8 mouse cellular contexts compared by ENCODE assay signal in genomic region chr5:117358725-117359124, GRCm38 (mm10). TPM values are rescaled to one million over a fixed set of nuclear protein-coding genes. Genes with fewer than 3 reads are reported as not detected.
A peak's percentile ranks its signal among the peaks of the same experiment; 100 is the strongest.
DNase-seq lines count a peak whose midpoint lies in the region; ATAC-seq and TF ChIP-seq lines count a peak whose summit lies in the region.

No protein-coding gene starts in this region.

- WGBS in forebrain, embryonic 16.5 days = 38% methylated on average over 11 of the region's 11 CpGs
- 32% methylated on average over 11 of the region's 11 CpGs for WGBS in hindbrain, embryonic 14.5 days
- 83% methylated on average over 11 of the region's 11 CpGs for WGBS in macrophage (ENCODE audit: missing documents)

- peaks cover 30% of the 10 kb centered on the region for H3K36me3 ChIP-seq in G1E (replicated peaks)
- no peaks in the 10 kb centered on the region for H3K36me3 ChIP-seq in forebrain, embryonic 16.5 days (ENCODE audit: control insufficient read depth, insufficient read depth)
- H3K36me3 ChIP-seq in hindbrain, embryonic 14.5 days (replicated peaks; ENCODE audit: control insufficient read depth, insufficient read depth) = peaks cover 3% of the 10 kb centered on the region
- H3K36me3 ChIP-seq in macrophage (ENCODE audit: inconsistent target) = 0 out of 2 replicates have a peak, but pooled peaks cover 3% of the 10 kb centered on the region

- peak overlapping the region; percentile 4; the same call in 1 of the 2 replicates for H3K4me2 ChIP-seq in forebrain, embryonic 16.5 days (ENCODE audit: low read length)
- H3K4me2 ChIP-seq in hindbrain, embryonic 14.5 days (replicated peaks) = peak overlapping the region; percentile 74

- peaks cover 41% of the 10 kb centered on the region for H3K4me1 ChIP-seq in G1E (ENCODE audit: insufficient read depth, low read depth, low read length)
- H3K4me1 ChIP-seq in forebrain, embryonic 16.5 days (replicated peaks; ENCODE audit: control insufficient read depth, insufficient read depth, low read length) = peaks cover 35% of the 10 kb centered on the region
- H3K4me1 ChIP-seq in hindbrain, embryonic 14.5 days (replicated peaks; ENCODE audit: control insufficient read depth, insufficient read depth, low read length) = peaks cover 35% of the 10 kb centered on the region

- no peak overlapping the region for H3K9ac ChIP-seq in forebrain, embryonic 16.5 days (replicated peaks; ENCODE audit: low read depth, low read length)
- H3K9ac ChIP-seq in hindbrain, embryonic 14.5 days = peak overlapping the region; percentile 88

- no peak overlapping the region for H3K27ac ChIP-seq in forebrain, embryonic 16.5 days (ENCODE audit: low read length)
- H3K27ac ChIP-seq in hindbrain, embryonic 14.5 days = no peak overlapping the region
- peak overlapping the region; percentile 59 for H3K27ac ChIP-seq in left cerebral cortex, adult 2 months
- H3K27ac ChIP-seq in macrophage = peak overlapping the region; percentile 85

- ATAC-seq in G1E (ENCODE audit: extremely low read depth, insufficient number of reproducible peaks, low FRiP score, poor library complexity, severe bottlenecking) = no peak
- no peak for ATAC-seq in forebrain, embryonic 16.5 days
- no peak for ATAC-seq in hindbrain, embryonic 14.5 days (ENCODE audit: low FRiP score)

- intact Hi-C loops in left cerebral cortex, adult 2 months (cut with DNase I) = loop anchor here (1.0 to 5.0 kb wide), 2 partner anchors 116 to 135 kb away; no protein-coding TSS in a partner anchor

- TF ChIP-seq CTCF in G1E (IDR thresholded peaks at IDR 0.05; ENCODE audit: low read depth, low read length) = peak; percentile 32; the same call in 1 of the 2 replicates
- peak; percentile 89 for TF ChIP-seq CTCF in left cerebral cortex, adult 2 months (IDR thresholded peaks at IDR 0.05)

- H3K27me3 ChIP-seq in G1E (ENCODE audit: insufficient read depth, low read length) = peaks cover 20% of the 10 kb centered on the region
- H3K27me3 ChIP-seq in forebrain, embryonic 16.5 days (replicated peaks; ENCODE audit: control insufficient read depth, insufficient read depth, low read length) = no peaks in the 10 kb centered on the region
- no peaks in the 10 kb centered on the region for H3K27me3 ChIP-seq in hindbrain, embryonic 14.5 days (ENCODE audit: control insufficient read depth, insufficient read depth, low read length)

- DNase-seq in G1E (ENCODE audit: low spot score) = peak; percentile 24
- peak; percentile 63 for DNase-seq in c-Kit-positive CD71-positive TER-119-negative erythroid progenitor cells, embryonic 14.5 days (ENCODE audit: low read depth)
- peak; percentile 71 for DNase-seq in hindbrain, embryonic 14.5 days (ENCODE audit: low spot score)
- DNase-seq in left cerebral cortex, adult 2 months (ENCODE audit: extremely low spot score in 1 of 2, low spot score in 2 of 2) = peak; percentile 74 to 83
- DNase-seq in right cerebral cortex, postnatal 14 days = peak; percentile 92
- peak; percentile 50 for DNase-seq in yolk sac, embryonic 10.5 days (ENCODE audit: low spot score)

- H3K4me3 ChIP-seq in G1E (ENCODE audit: low read depth, low read length) = no peak overlapping the region
- H3K4me3 ChIP-seq in forebrain, embryonic 16.5 days (replicated peaks; ENCODE audit: low read length) = no peak overlapping the region
- H3K4me3 ChIP-seq in hindbrain, embryonic 14.5 days (replicated peaks; ENCODE audit: low read length) = peak overlapping the region; percentile 74
- peak overlapping the region; percentile 90 for H3K4me3 ChIP-seq in left cerebral cortex, adult 2 months
- peak overlapping the region; percentile 98; the same call in 1 of the 2 replicates for H3K4me3 ChIP-seq in macrophage (ENCODE audit: inconsistent target)

- peaks cover 62% of the 10 kb centered on the region for H3K79me2 ChIP-seq in macrophage (ENCODE audit: inconsistent target)

- no peaks in the 10 kb centered on the region for H3K9me3 ChIP-seq in G1E (replicated peaks)
- no peaks in the 10 kb centered on the region for H3K9me3 ChIP-seq in forebrain, embryonic 16.5 days (ENCODE audit: control insufficient read depth, low read length)
- H3K9me3 ChIP-seq in hindbrain, embryonic 14.5 days (ENCODE audit: control insufficient read depth, low read length) = no peaks in the 10 kb centered on the region

RNA-seq across cellular contexts. Expression of gene Wsb2, which starts 1.6 kb away (rescaled TPM):
- 14.7 and 26.3 TPM in 2 replicates for total RNA-seq in G1E (2014; fragmentation: Nextera tagmentation)
- 61.5 and 69.3 TPM in 2 replicates for total RNA-seq in G1E (2017)
- polyA plus RNA-seq in G1E (2012) = 29.8 and 34.5 TPM in 2 replicates
- 216 and 227 TPM in 2 replicates for polyA plus RNA-seq in forebrain, embryonic 16.5 days (2015; fragmentation: Nextera tagmentation; extraction: Ambion mirVana)
- polyA plus RNA-seq in hindbrain, embryonic 14.5 days (2014; fragmentation: Nextera tagmentation; extraction: Ambion mirVana) = 292 and 336 TPM in 2 replicates
- 100 to 1,000 TPM; 302 TPM for total RNA-seq in left cerebral cortex, adult 2 months (2021)
- total RNA-seq in macrophage (2018; cell fraction: chromatin; rRNA removed) = 100 to 1,000 TPM; 104 to 399 (median 174) TPM
- total RNA-seq in macrophage (2018; cell fraction: cytosol; rRNA removed) = 100 to 1,000 TPM in 25 of 26 experiments, 10 to 100 TPM in 1; 98.9 to 192 (median 133) TPM
- total RNA-seq in macrophage (2018; cell fraction: nucleus; rRNA removed) = 100 to 1,000 TPM; 109 to 256 (median 145) TPM
- polyA plus RNA-seq in macrophage (2018) = 113 to 142 TPM (median 114 TPM) in 3 replicates

RNA-seq across cellular contexts. Expression of gene Rfc5, which starts 30.1 kb away (rescaled TPM):
- total RNA-seq in G1E (2014; fragmentation: Nextera tagmentation) (42.6 and 44.9 TPM in 2 replicates), G1E (2017) (68.1 and 71.8 TPM in 2 replicates)
- polyA plus RNA-seq in G1E (2012) (145 and 167 TPM in 2 replicates), macrophage (2018) (9.5 to 24.0 TPM (median 13.0 TPM) in 3 replicates)
- polyA plus RNA-seq in forebrain, embryonic 16.5 days (2015; fragmentation: Nextera tagmentation; extraction: Ambion mirVana) = 40.7 and 53.5 TPM in 2 replicates
- polyA plus RNA-seq in hindbrain, embryonic 14.5 days (2014; fragmentation: Nextera tagmentation; extraction: Ambion mirVana) = 26.0 and 28.6 TPM in 2 replicates
- total RNA-seq in left cerebral cortex, adult 2 months (2021) = 10 to 100 TPM; 16.1 to 16.7 TPM
- total RNA-seq in macrophage (2018; cell fraction: chromatin; rRNA removed) = 10 to 100 TPM in 19 of 26 experiments, 1 to 10 TPM in 7; 2.1 to 51.1 (median 17.2) TPM
- total RNA-seq in macrophage (2018; cell fraction: cytosol; rRNA removed) = 10 to 100 TPM in 13 of 26 experiments, 1 to 10 TPM in 13; 5.8 to 16.0 (median 9.9) TPM
- 10 to 100 TPM in 13 of 26 experiments, 1 to 10 TPM in 13; 2.0 to 30.9 (median 10.7) TPM for total RNA-seq in macrophage (2018; cell fraction: nucleus; rRNA removed)

RNA-seq across cellular contexts. Expression of gene Vsig10, which starts 39.8 kb away (rescaled TPM):
- not detected in 2 replicates for total RNA-seq in G1E (2014; fragmentation: Nextera tagmentation)
- 0.05 and 0.17 TPM in 2 replicates for total RNA-seq in G1E (2017)
- 0.02 TPM in 1 of 2 replicates, not detected in the other for polyA plus RNA-seq in G1E (2012)
- 1.5 and 2.1 TPM in 2 replicates for polyA plus RNA-seq in forebrain, embryonic 16.5 days (2015; fragmentation: Nextera tagmentation; extraction: Ambion mirVana)
- polyA plus RNA-seq in hindbrain, embryonic 14.5 days (2014; fragmentation: Nextera tagmentation; extraction: Ambion mirVana) = 0.75 and 1.1 TPM in 2 replicates
- total RNA-seq in left cerebral cortex, adult 2 months (2021) = 1 to 10 TPM; 1.7 to 2.1 TPM
- 1 to 10 TPM in 16 of 26 experiments, under 1 TPM in 9, not detected in 1; 0.31 to 9.0 (median 1.8) TPM for total RNA-seq in macrophage (2018; cell fraction: chromatin; rRNA removed)
- total RNA-seq in macrophage (2018; cell fraction: cytosol; rRNA removed) = 1 to 10 TPM in 13 of 26 experiments, under 1 TPM in 13; 0.18 to 3.0 (median 1.00) TPM
- 1 to 10 TPM in 22 of 26 experiments, under 1 TPM in 4; 0.39 to 6.1 (median 2.5) TPM for total RNA-seq in macrophage (2018; cell fraction: nucleus; rRNA removed)
- polyA plus RNA-seq in macrophage (2018) = 1.2 to 1.6 TPM (median 1.3 TPM) in 3 replicates

RNA-seq across cellular contexts. Expression of gene Ksr2, which starts 55.1 kb away (rescaled TPM):
- total RNA-seq in G1E (2014; fragmentation: Nextera tagmentation) (not detected in 2 replicates), G1E (2017) (under 0.01 and 0.05 TPM in 2 replicates)
- polyA plus RNA-seq in G1E (2012) (not detected in 2 replicates), macrophage (2018) (0.07 to 0.72 TPM (median 0.28 TPM) in 3 replicates)
- polyA plus RNA-seq in forebrain, embryonic 16.5 days (2015; fragmentation: Nextera tagmentation; extraction: Ambion mirVana) = 4.3 and 7.5 TPM in 2 replicates
- polyA plus RNA-seq in hindbrain, embryonic 14.5 days (2014; fragmentation: Nextera tagmentation; extraction: Ambion mirVana) = 7.5 and 8.0 TPM in 2 replicates
- total RNA-seq in left cerebral cortex, adult 2 months (2021) = 10 to 100 TPM; 40.8 to 47.2 TPM
- 1 to 10 TPM in 19 of 26 experiments, under 1 TPM in 7; 0.42 to 3.2 (median 1.3) TPM for total RNA-seq in macrophage (2018; cell fraction: chromatin; rRNA removed)
- total RNA-seq in macrophage (2018; cell fraction: cytosol; rRNA removed) = under 1 TPM; 0.14 to 0.69 (median 0.28) TPM
- total RNA-seq in macrophage (2018; cell fraction: nucleus; rRNA removed) = 1 to 10 TPM in 12 of 26 experiments, under 1 TPM in 14; 0.17 to 4.9 (median 0.99) TPM

Comparison
In these comparisons a context has a peak if more than half of its experiments do, and no peak if none do; other contexts are left out.
1. DNase-seq: peak in every context shown above with its lines; median percentile 92 in right cerebral cortex, postnatal 14 days; 78 in left cerebral cortex, adult 2 months; 71 in hindbrain, embryonic 14.5 days; 63 in c-Kit-positive CD71-positive TER-119-negative erythroid progenitor cells, embryonic 14.5 days; 50 in yolk sac, embryonic 10.5 days; 24 in G1E.
2. H3K4me3 ChIP-seq: peak in hindbrain, embryonic 14.5 days (single experiment), left cerebral cortex, adult 2 months (single experiment) and macrophage (single experiment); none in G1E (single experiment) and forebrain, embryonic 16.5 days (single experiment).
3. H3K27ac ChIP-seq: peak in left cerebral cortex, adult 2 months (single experiment) and macrophage (single experiment); none in forebrain, embryonic 16.5 days (single experiment) and hindbrain, embryonic 14.5 days (single experiment).